Mouse (Mus musculus): ENCODE measurements around the gene Ypel3. TPM values are rescaled to one million over a fixed set of nuclear protein-coding genes. Genes with fewer than 3 reads are reported as not detected.
"Not testable (repeated sequence)": the region's sequence is repeated elsewhere in the genome, so short reads cannot be mapped to it uniquely, and the experiment has no call there.

Ypel3 gene
- polyA plus RNA-seq (2012; rRNA removed) = 69.9 and 74.2 TPM in 2 replicates
- 76.0 and 83.3 TPM in 2 replicates for polyA plus RNA-seq (2014; fragmentation: Nextera tagmentation; extraction: Ambion mirVana)

GRCm38 (mm10) chr7:126776598-126777057 lies at the start of gene Ypel3:
Ypel3 (plus strand) TSS chr7:126776955.
- H3K36me3 ChIP-seq (replicated peaks; ENCODE audit: control insufficient read depth, insufficient read depth, low read depth) = peaks cover 7% of the 10 kb centered on the region
- peaks cover 7 to 29% of the 10 kb centered on the region in 2 experiments for H3K4me1 ChIP-seq (replicated peaks; ENCODE audit: control insufficient read depth in 2 of 2, insufficient read depth in 2 of 2, low read length in 1 of 2)
- peak within 1 kb of the TSS; percentile 92 for H3K4me2 ChIP-seq (ENCODE audit: low read depth)
- DNase-seq (ENCODE audit: low read depth in 3 of 3, low spot score in 3 of 3) = peak; percentile 85 to 86 (median 86)
- peak within 1 kb of the TSS; percentile 78 to 87 for H3K4me3 ChIP-seq (ENCODE audit: insufficient read depth in 1 of 2, low read depth in 2 of 2, low read length in 2 of 2)
- peak within 1 kb of the TSS; percentile 97 for H3K9ac ChIP-seq (replicated peaks)
- 0% methylated on average over 25 of the region's 37 CpGs for WGBS (ENCODE audit: insufficient replicate concordance)
- H3K9me3 ChIP-seq (ENCODE audit: control insufficient read depth, low read length) = no peaks in the 10 kb centered on the region
- TF ChIP-seq CTCF (IDR thresholded peaks at IDR 0.05; ENCODE audit: low read depth) = 0 out of 2 replicates have a peak, but pooled peaks have one; percentile 18
- no peak for TF ChIP-seq EP300 (IDR thresholded peaks at IDR 0.05; ENCODE audit: low read depth)
- peak within 1 kb of the TSS; percentile 85 for H3K27ac ChIP-seq
- peak; percentile 90 for ATAC-seq (ENCODE audit: insufficient read depth)
- no peaks in the 10 kb centered on the region for H3K27me3 ChIP-seq (ENCODE audit: control insufficient read depth, insufficient read depth, low read length)

GRCm38 (mm10) chr7:126730256-126730789 lies 46.4 kb upstream of the Ypel3 start:
- DNase-seq (ENCODE audit: low read depth in 3 of 3, low spot score in 3 of 3); H3K9ac ChIP-seq (replicated peaks); H3K36me3 ChIP-seq (replicated peaks; ENCODE audit: control insufficient read depth, insufficient read depth, low read depth); H3K4me1 ChIP-seq (replicated peaks; ENCODE audit: control insufficient read depth in 2 of 2, insufficient read depth in 2 of 2, low read length in 1 of 2); H3K4me3 ChIP-seq (ENCODE audit: insufficient read depth in 1 of 2, low read depth in 2 of 2, low read length in 2 of 2); H3K9me3 ChIP-seq (ENCODE audit: control insufficient read depth, low read length); H3K4me2 ChIP-seq (ENCODE audit: low read depth); H3K27me3 ChIP-seq (ENCODE audit: control insufficient read depth, insufficient read depth, low read length); ATAC-seq (ENCODE audit: insufficient read depth); H3K27ac ChIP-seq: not testable (repeated sequence)
- 49% methylated on average over 4 of the region's 4 CpGs for WGBS (ENCODE audit: insufficient replicate concordance)

GRCm38 (mm10) chr7:126736122-126736521 lies 40.6 kb upstream of the Ypel3 start:
- Histone ChIP-seq H3K9ac (replicated peaks) (no peak overlapping the region), H3K36me3 (replicated peaks; ENCODE audit: control insufficient read depth, insufficient read depth, low read depth) (no peaks in the 10 kb centered on the region), H3K4me2 (ENCODE audit: low read depth) (no peak overlapping the region), H3K4me1 (replicated peaks; ENCODE audit: control insufficient read depth in 2 of 2, insufficient read depth in 2 of 2, low read length in 1 of 2) (no peaks in the 10 kb centered on the region), H3K27ac (no peak overlapping the region), H3K4me3 (ENCODE audit: insufficient read depth in 1 of 2, low read depth in 2 of 2, low read length in 2 of 2) (no peak overlapping the region), H3K9me3 (ENCODE audit: control insufficient read depth, low read length) (no peaks in the 10 kb centered on the region), H3K27me3 (ENCODE audit: control insufficient read depth, insufficient read depth, low read length) (no peaks in the 10 kb centered on the region)
- ATAC-seq (ENCODE audit: insufficient read depth) (no peak), DNase-seq (ENCODE audit: low read depth in 3 of 3, low spot score in 3 of 3) (no peak)
- WGBS (ENCODE audit: insufficient replicate concordance) = 70% methylated on average over 8 of the region's 8 CpGs
- TF ChIP-seq EP300 (IDR thresholded peaks at IDR 0.05; ENCODE audit: low read depth) = no peak
- no peak for TF ChIP-seq CTCF (IDR thresholded peaks at IDR 0.05; ENCODE audit: low read depth)

DNA sequence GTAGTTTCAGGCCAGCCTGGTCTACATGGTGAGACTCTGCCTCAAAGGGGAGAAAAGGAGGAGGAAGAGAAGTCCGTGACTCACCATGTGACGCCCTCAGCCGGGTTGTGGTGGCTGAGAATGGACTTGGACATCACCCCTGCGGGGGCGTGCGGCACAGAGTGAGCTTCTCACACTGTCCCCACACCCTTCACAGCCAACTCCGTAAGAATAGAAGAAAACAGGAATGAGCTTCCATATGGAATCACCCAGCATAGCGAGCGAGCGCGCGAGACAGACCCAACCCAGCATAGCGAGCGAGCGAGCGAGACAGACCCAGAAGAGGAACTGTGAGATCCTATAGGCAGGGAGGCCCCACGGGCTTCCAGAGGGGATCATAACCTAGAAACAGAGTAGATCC lies 37.2 kb upstream of the Ypel3 start:
- 74% methylated on average over 17 of the region's 17 CpGs for WGBS (ENCODE audit: insufficient replicate concordance)
- no peaks in the 10 kb centered on the region for H3K36me3 ChIP-seq (replicated peaks; ENCODE audit: control insufficient read depth, insufficient read depth, low read depth)
- ATAC-seq (ENCODE audit: insufficient read depth) (no peak), DNase-seq (ENCODE audit: low read depth in 3 of 3, low spot score in 3 of 3) (no peak)
- H3K9ac ChIP-seq (replicated peaks) = no peak overlapping the region
- TF ChIP-seq EP300 (IDR thresholded peaks at IDR 0.05; ENCODE audit: low read depth) (no peak), CTCF (IDR thresholded peaks at IDR 0.05; ENCODE audit: low read depth) (no peak)
- no peak overlapping the region for H3K4me2 ChIP-seq (ENCODE audit: low read depth)
- H3K9me3 ChIP-seq (ENCODE audit: control insufficient read depth, low read length) = no peaks in the 10 kb centered on the region
- no peak overlapping the region for H3K4me3 ChIP-seq (ENCODE audit: insufficient read depth in 1 of 2, low read depth in 2 of 2, low read length in 2 of 2)
- H3K4me1 ChIP-seq (replicated peaks; ENCODE audit: control insufficient read depth in 2 of 2, insufficient read depth in 2 of 2, low read length in 1 of 2) = no peaks in the 10 kb centered on the region
- no peaks in the 10 kb centered on the region for H3K27me3 ChIP-seq (ENCODE audit: control insufficient read depth, insufficient read depth, low read length)
- H3K27ac ChIP-seq = no peak overlapping the region

GRCm38 (mm10) chr7:126740132-126740735 lies 36.5 kb upstream of the Ypel3 start:
- no peak for TF ChIP-seq EP300 (IDR thresholded peaks at IDR 0.05; ENCODE audit: low read depth)
- no peak for TF ChIP-seq CTCF (IDR thresholded peaks at IDR 0.05; ENCODE audit: low read depth)
- Histone ChIP-seq H3K4me2 (ENCODE audit: low read depth) (no peak overlapping the region), H3K4me1 (replicated peaks; ENCODE audit: control insufficient read depth in 2 of 2, insufficient read depth in 2 of 2, low read length in 1 of 2) (no peaks in the 10 kb centered on the region), H3K27ac (no peak overlapping the region), H3K9me3 (ENCODE audit: control insufficient read depth, low read length) (no peaks in the 10 kb centered on the region), H3K9ac (replicated peaks) (no peak overlapping the region), H3K4me3 (ENCODE audit: insufficient read depth in 1 of 2, low read depth in 2 of 2, low read length in 2 of 2) (no peak overlapping the region), H3K36me3 (replicated peaks; ENCODE audit: control insufficient read depth, insufficient read depth, low read depth) (no peaks in the 10 kb centered on the region), H3K27me3 (ENCODE audit: control insufficient read depth, insufficient read depth, low read length) (no peaks in the 10 kb centered on the region)
- DNase-seq (ENCODE audit: low read depth in 3 of 3, low spot score in 3 of 3) (no peak), ATAC-seq (ENCODE audit: insufficient read depth) (no peak)
- WGBS (ENCODE audit: insufficient replicate concordance) = 66% methylated on average over 13 of the region's 13 CpGs
